Mouse (Mus musculus): ENCODE results near the gene Olfr556. TPM values are rescaled to one million over a fixed set of nuclear protein-coding genes. Genes with fewer than 3 reads are reported as not detected.

Gene Olfr556
- polyA plus RNA-seq, 1 experiment from 2014 or later = not detected

DNA sequence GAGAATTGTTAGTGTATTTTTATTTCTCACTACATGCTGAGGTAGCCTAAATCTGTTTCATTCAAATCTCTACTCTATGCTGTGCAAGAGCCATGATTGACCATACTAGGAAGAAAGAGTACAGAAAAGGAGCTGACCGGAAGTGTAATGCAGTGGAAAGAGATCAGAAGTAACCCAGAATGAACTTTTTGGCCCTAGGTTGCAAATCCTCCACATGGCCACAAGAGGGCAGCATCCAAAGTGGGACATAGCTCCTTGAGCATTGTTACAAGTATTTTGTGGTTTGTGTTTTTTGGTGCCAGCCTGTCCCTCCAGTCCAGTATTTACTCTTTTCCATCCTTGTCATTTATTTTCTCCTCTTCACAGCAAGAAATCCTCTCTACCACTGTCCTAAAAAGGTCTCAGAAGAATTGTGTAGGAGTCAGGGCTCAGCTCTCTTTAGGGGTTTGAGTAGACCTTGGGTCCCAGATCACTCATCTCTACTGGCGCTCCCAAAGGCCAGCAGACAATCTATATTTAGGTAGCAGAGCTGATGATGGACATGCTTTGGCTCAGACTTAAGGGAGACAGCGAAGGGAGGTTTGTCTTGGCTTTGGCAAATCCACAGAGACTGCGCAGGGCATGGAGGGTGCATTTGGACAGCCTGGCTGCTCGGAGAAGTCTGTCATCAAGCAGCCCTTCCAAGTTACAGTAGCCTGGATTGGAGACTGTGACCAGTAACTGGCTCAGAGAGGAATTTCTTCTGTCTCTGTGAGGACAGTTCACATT, 30.8 kb downstream of the Olfr556 start, which contains the start of gene Olfr557:
Gene Olfr557 (plus strand): TSS at position 553 of the 768 bp plus-strand sequence.
- Histone ChIP-seq H3K27me3 (no peaks in the 10 kb centered on the region), H3K36me3 (no peaks in the 10 kb centered on the region), H3K4me1 (no peaks in the 10 kb centered on the region), H3K4me3 (no peak within 1 kb of the TSS), H3K4me2 (no peak within 1 kb of the TSS), H3K9me3 (no peaks in the 10 kb centered on the region), H3K27ac (no peak within 1 kb of the TSS), H3K9ac (no peak within 1 kb of the TSS)
- ATAC-seq (ENCODE audit: insufficient number of reproducible peaks, insufficient read depth, low FRiP score, low TSS enrichment, low read depth) = no peak
- 76% methylated on average over 5 of the region's 5 CpGs for WGBS

GRCm38 (mm10) chr7:102698461-102698860, 33.8 kb downstream of the Olfr556 start:
- Histone ChIP-seq H3K9ac (no peak overlapping the region), H3K27ac (no peak overlapping the region), H3K4me3 (no peak overlapping the region), H3K36me3 (no peaks in the 10 kb centered on the region), H3K4me2 (no peak overlapping the region), H3K4me1 (no peaks in the 10 kb centered on the region), H3K9me3 (no peaks in the 10 kb centered on the region), H3K27me3 (no peaks in the 10 kb centered on the region)
- ATAC-seq (ENCODE audit: insufficient number of reproducible peaks, insufficient read depth, low FRiP score, low TSS enrichment, low read depth) = no peak
- 87% methylated on average over 7 of the region's 7 CpGs for WGBS

GRCm38 (mm10) chr7:102701915-102702314, 37.2 kb downstream of the Olfr556 start, which contains the start of gene Olfr558:
Gene Olfr558 (plus strand): TSS chr7:102702215.
- H3K9ac ChIP-seq = no peak within 1 kb of the TSS
- H3K27ac ChIP-seq = no peak within 1 kb of the TSS
- ATAC-seq (ENCODE audit: insufficient number of reproducible peaks, insufficient read depth, low FRiP score, low TSS enrichment, low read depth) = no peak
- H3K4me3 ChIP-seq = no peak within 1 kb of the TSS
- no peaks in the 10 kb centered on the region for H3K9me3 ChIP-seq
- no peaks in the 10 kb centered on the region for H3K36me3 ChIP-seq
- H3K4me2 ChIP-seq = no peak within 1 kb of the TSS
- no peaks in the 10 kb centered on the region for H3K4me1 ChIP-seq
- H3K27me3 ChIP-seq = no peaks in the 10 kb centered on the region

DNA sequence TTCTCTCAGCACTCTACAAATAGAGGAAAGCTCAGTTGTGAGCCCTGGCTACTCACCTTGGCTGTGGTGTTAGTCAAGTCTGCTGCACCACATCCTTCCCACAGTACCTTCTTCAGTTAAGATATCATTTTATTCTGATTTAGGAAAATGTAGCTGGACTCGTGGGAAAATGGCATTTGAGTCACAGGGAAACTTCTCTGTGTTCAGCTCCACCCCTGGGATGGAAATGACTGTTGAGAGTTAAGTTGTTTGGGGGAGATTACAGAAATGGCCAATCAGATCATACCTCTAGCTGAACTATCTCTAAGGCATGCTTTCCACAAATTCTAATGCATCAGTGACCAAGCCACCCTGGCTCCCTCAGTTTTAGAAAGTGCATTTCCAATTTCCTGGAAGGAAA, 54.3 kb downstream of the Olfr556 start, which contains the start of gene Olfr33:
Gene Olfr33 (minus strand): TSS at position 101 of the 400 bp plus-strand sequence.
- no peak within 1 kb of the TSS for H3K9ac ChIP-seq
- H3K4me2 ChIP-seq = no peak within 1 kb of the TSS
- no peak within 1 kb of the TSS for H3K4me3 ChIP-seq
- H3K27ac ChIP-seq = no peak within 1 kb of the TSS
- no peaks in the 10 kb centered on the region for H3K4me1 ChIP-seq
- WGBS = 45% methylated on average over 1 of the region's 1 CpGs
- no peaks in the 10 kb centered on the region for H3K27me3 ChIP-seq
- H3K9me3 ChIP-seq = no peaks in the 10 kb centered on the region
- ATAC-seq (ENCODE audit: insufficient number of reproducible peaks, insufficient read depth, low FRiP score, low TSS enrichment, low read depth) = no peak
- no peaks in the 10 kb centered on the region for H3K36me3 ChIP-seq

Other genes with a start within 250 kb of the Olfr556 start
- gene Rrm1, start 223.2 kb upstream of the Olfr556 start, polyA plus RNA-seq (2015; fragmentation: Nextera tagmentation; extraction: Ambion mirVana) = 148 and 154 TPM in 2 replicates
- 0.32 and 0.36 TPM in 2 replicates for gene Olfr543, start 183.2 kb upstream of the Olfr556 start, polyA plus RNA-seq (2015; fragmentation: Nextera tagmentation; extraction: Ambion mirVana)
- gene Olfr544, start 176.6 kb upstream of the Olfr556 start, polyA plus RNA-seq (2015; fragmentation: Nextera tagmentation; extraction: Ambion mirVana) = 0.10 and 0.20 TPM in 2 replicates
- gene Olfr545, start 165.3 kb upstream of the Olfr556 start, polyA plus RNA-seq (2015; fragmentation: Nextera tagmentation; extraction: Ambion mirVana) = 0.18 TPM in 1 of 2 replicates, not detected in the other
- gene Olfr547, start 130.2 kb upstream of the Olfr556 start, polyA plus RNA-seq (2015; fragmentation: Nextera tagmentation; extraction: Ambion mirVana) = not detected in 2 replicates
- not detected in 2 replicates for gene Olfr548-ps1, start 124.0 kb upstream of the Olfr556 start, polyA plus RNA-seq (2015; fragmentation: Nextera tagmentation; extraction: Ambion mirVana)
- not detected in 2 replicates for gene Olfr549, start 115.0 kb upstream of the Olfr556 start, polyA plus RNA-seq (2015; fragmentation: Nextera tagmentation; extraction: Ambion mirVana)
- 0.56 and 0.67 TPM in 2 replicates for gene Trim21, start 99.4 kb upstream of the Olfr556 start, polyA plus RNA-seq (2015; fragmentation: Nextera tagmentation; extraction: Ambion mirVana)
- 0.51 TPM in 1 of 2 replicates, not detected in the other for gene Olfr550, start 93.5 kb upstream of the Olfr556 start, polyA plus RNA-seq (2015; fragmentation: Nextera tagmentation; extraction: Ambion mirVana)
- not detected in 2 replicates for gene Olfr551, start 73.0 kb upstream of the Olfr556 start, polyA plus RNA-seq (2015; fragmentation: Nextera tagmentation; extraction: Ambion mirVana)
- gene Olfr552, start 67.1 kb upstream of the Olfr556 start, polyA plus RNA-seq (2015; fragmentation: Nextera tagmentation; extraction: Ambion mirVana) = not detected in 2 replicates
- gene Olfr553, start 46.7 kb upstream of the Olfr556 start, polyA plus RNA-seq (2015; fragmentation: Nextera tagmentation; extraction: Ambion mirVana) = not detected in 2 replicates
- not detected in 2 replicates for gene Olfr554, start 26.5 kb upstream of the Olfr556 start, polyA plus RNA-seq (2015; fragmentation: Nextera tagmentation; extraction: Ambion mirVana)
- not detected in 2 replicates for gene Olfr555, start 6.1 kb upstream of the Olfr556 start, polyA plus RNA-seq (2015; fragmentation: Nextera tagmentation; extraction: Ambion mirVana)
- gene Trim68, start 22.4 kb downstream of the Olfr556 start, polyA plus RNA-seq (2015; fragmentation: Nextera tagmentation; extraction: Ambion mirVana) = 16.6 and 18.6 TPM in 2 replicates
- not detected in 2 replicates for gene Olfr557, start 31.0 kb downstream of the Olfr556 start, polyA plus RNA-seq (2015; fragmentation: Nextera tagmentation; extraction: Ambion mirVana)
- 0.08 and 0.15 TPM in 2 replicates for gene Olfr558, start 37.3 kb downstream of the Olfr556 start, polyA plus RNA-seq (2015; fragmentation: Nextera tagmentation; extraction: Ambion mirVana)
- not detected in 2 replicates for gene Olfr33, start 54.2 kb downstream of the Olfr556 start, polyA plus RNA-seq (2015; fragmentation: Nextera tagmentation; extraction: Ambion mirVana)
- gene Olfr559, start 62.6 kb downstream of the Olfr556 start, polyA plus RNA-seq (2015; fragmentation: Nextera tagmentation; extraction: Ambion mirVana) = not detected in 2 replicates
- not detected in 2 replicates for gene Olfr560, start 94.5 kb downstream of the Olfr556 start, polyA plus RNA-seq (2015; fragmentation: Nextera tagmentation; extraction: Ambion mirVana)
- gene Olfr78, start 94.6 kb downstream of the Olfr556 start, polyA plus RNA-seq (2015; fragmentation: Nextera tagmentation; extraction: Ambion mirVana) = 0.04 and 0.33 TPM in 2 replicates
- not detected in 2 replicates for gene Olfr561, start 106.3 kb downstream of the Olfr556 start, polyA plus RNA-seq (2015; fragmentation: Nextera tagmentation; extraction: Ambion mirVana)
- gene Olfr564, start 138.6 kb downstream of the Olfr556 start, polyA plus RNA-seq (2015; fragmentation: Nextera tagmentation; extraction: Ambion mirVana) = not detected in 2 replicates
- gene Olfr566, start 193.9 kb downstream of the Olfr556 start, polyA plus RNA-seq (2015; fragmentation: Nextera tagmentation; extraction: Ambion mirVana) = not detected in 2 replicates
- 0.45 TPM in 1 of 2 replicates, not detected in the other for gene Olfr568, start 212.2 kb downstream of the Olfr556 start, polyA plus RNA-seq (2015; fragmentation: Nextera tagmentation; extraction: Ambion mirVana)
- gene Olfr569, start 226.0 kb downstream of the Olfr556 start, polyA plus RNA-seq (2015; fragmentation: Nextera tagmentation; extraction: Ambion mirVana) = not detected in 2 replicates
- gene Olfr570, start 229.7 kb downstream of the Olfr556 start, polyA plus RNA-seq (2015; fragmentation: Nextera tagmentation; extraction: Ambion mirVana) = not detected in 2 replicates